Mouse (Mus musculus) gastrocnemius, adult 2 months (tissue): Measurements from ENCODE around the gene Csrp2. TPM values are rescaled to one million over a fixed set of nuclear protein-coding genes. Genes with fewer than 3 reads are reported as not detected.

Source experiments
- DNase-seq: peaks from one replicate; pipeline ENCODE4 v3.0.0; 2022
- H3K27ac ChIP-seq: fragments of 200-600 bp; 2 replicates; pipeline ENCODE4 v1.8.1; 2022; ENCODE audit warnings: mild to moderate bottlenecking
- H3K4me3 ChIP-seq: fragments of 200-600 bp; 2 replicates; pipeline ENCODE4 v1.8.1; 2022; ENCODE audit warnings: mild to moderate bottlenecking, moderate library complexity
- CTCF ChIP-seq: fragments of 200-600 bp; IDR thresholded peaks from 2 replicates; pipeline ENCODE4 v1.8.1; 2022; ENCODE audit warnings: antibody characterized with exemption, mild to moderate bottlenecking, moderate library complexity
- intact Hi-C: fragments of 180-260 bp; cut with DNase I; formaldehyde crosslinking; loops from one replicate; pipeline ENCODE4 v1.15.1; 2025
- total RNA-seq, 2 experiments: library from RNA; stranded (reverse); gene quantifications; 2 replicates each; pipeline ENCODE4 v1.2.3; 2021

Gene Csrp2
- total RNA-seq, 2 experiments from 2014 or later: 4.1 to 6.2 TPM

DNA sequence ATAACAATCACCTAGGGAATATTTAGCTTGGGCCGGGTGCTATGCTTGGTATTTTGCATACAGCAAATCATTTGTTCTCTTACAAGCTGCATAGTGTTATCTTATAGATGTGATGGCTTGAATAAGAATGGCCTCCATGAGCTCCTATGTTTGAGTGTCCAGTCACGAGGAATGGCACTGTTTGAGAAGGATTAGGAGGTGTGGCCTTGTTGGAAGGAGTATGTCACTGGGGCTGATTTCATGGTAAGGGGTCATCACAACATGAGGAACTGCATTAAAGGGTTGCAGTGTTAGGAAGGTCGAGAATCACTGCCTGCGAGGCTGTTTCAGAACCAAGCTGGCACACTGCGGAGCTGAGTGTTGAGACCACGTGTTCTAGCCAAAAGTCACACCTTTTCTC, 2.1 kb upstream of the Csrp2 start:
- DNase-seq: no peak
- H3K27ac ChIP-seq: no peak overlapping the region
- H3K4me3 ChIP-seq: no peak overlapping the region
- no peak for TF ChIP-seq CTCF
- intact Hi-C loops: no loop called here

DNA sequence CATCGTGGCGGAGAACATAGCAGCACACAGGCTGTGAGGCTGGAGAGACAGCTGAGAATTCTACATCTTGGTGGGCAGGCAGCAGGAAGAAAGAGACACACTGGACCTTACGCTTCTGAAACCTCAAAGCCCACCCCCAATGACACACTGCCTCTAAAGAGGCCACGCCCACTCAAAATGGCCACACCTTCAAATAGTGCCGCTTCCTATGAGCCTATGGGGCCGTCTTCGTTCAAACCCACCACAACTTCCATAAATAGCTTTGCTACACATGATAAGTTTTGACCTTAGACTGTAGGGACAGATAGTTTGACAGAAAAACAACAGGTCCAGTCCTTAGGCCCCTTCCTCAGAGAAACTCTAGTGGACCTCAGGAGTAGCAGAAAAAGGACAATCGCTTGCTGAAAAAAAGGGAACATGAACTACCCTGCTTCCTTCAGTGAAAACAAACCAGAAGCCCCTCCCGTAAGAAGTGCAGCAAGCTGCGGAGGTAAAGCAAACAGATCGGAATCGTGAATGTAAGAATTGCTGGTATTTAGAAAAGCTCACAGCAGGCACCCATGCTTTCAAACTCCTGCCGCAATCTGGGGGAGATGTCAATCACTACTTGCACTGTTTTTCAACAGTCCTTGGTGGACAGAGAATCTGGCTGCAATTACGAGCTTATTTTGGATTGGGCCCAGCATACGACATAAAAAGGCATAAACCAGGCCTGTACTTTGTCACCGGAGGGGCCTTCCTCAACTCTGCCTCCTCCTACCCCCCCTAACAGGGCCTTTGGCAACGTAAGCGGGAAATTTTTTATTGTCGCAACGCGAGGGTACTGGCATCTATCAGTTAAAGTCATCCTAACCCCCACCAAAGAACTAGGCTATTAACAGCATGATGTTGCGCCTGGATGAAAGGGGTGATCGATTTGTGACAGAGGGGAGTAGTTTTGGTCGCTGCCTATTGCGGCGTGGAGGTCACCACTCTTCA, 886 bp upstream of the Csrp2 start:
- no peak for DNase-seq
- intact Hi-C loops: no loop called here
- no peak for TF ChIP-seq CTCF
- Histone ChIP-seq H3K27ac (peak overlapping the region; percentile 89), H3K4me3 (peak overlapping the region; percentile 84)

DNA sequence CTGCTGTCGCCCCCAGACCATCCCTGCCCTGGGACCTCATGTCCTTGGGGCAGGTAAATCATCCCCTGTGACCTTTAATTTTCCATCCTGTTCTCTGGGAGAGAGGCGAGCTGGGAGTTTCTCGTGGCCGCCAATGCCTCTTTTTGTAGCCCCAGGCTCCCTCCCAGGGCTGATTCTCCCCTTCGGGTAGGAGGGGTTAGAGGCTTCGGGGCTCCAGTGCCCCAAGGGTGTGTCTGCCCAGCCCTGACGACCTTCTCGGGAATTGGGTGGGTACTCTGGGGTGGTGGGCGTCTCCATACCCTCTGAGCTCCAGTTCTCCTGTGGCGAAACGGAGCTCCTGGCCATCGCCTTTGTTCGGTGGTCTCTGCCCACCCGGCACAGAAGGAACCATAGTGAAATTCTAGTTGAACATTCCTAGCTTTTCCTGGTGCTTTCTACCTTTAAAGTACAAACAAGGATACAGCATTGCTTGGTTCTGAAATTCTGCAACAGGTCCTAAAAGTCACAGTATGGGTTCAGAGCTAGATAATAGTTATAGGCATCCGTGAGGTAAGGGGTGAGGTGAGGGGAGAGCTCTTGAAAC, 870 bp downstream of the Csrp2 start:
- TF ChIP-seq CTCF: no peak
- peak; percentile 21 for DNase-seq
- intact Hi-C loops: no loop called here
- H3K27ac ChIP-seq: peak overlapping the region; percentile 89
- H3K4me3 ChIP-seq: peak overlapping the region; percentile 84

DNA sequence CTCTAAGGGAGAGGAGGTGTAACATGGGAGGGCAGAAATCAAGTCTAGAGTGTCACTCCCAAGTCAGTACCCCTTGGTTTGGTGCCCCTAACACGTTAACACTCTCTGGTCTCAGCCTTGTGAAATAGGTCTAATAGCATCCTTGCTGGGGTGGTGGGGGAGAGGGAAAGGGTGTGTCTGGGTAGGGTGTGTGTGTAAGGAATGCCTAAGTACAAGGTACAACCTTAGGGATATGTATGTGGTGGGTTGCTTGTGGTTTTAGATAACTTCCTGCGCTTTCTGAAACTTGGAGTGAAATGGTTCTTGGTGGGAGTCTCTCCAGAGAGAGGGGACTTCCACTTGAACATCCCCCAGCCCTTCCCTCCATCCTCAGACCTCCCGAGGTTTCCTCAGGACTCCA, 2.3 kb downstream of the Csrp2 start:
- no peak for TF ChIP-seq CTCF
- Histone ChIP-seq H3K27ac (no peak overlapping the region), H3K4me3 (peak overlapping the region; percentile 84)
- intact Hi-C loops: no loop called here
- no peak for DNase-seq

DNA sequence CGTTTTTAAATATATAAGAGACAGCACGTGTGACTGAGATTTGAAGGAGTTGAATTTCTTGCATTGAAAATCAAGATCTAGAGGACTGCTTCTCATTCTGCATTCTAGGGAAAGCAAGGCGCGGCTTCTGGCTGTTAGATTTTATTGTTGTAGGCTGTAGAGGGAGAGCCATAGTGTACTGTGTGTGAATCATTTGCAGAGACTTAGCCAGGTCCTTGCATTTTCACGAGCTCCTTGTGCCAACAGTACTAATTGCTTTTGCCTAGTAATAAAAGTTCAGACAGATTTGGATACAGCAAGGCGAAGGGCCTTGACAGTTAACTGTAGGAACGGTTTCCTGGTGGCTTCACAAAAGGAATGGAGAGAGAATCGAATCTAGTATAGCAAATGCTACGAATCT, 3.0 kb downstream of the Csrp2 start:
- no peak for TF ChIP-seq CTCF
- DNase-seq: no peak
- Histone ChIP-seq H3K4me3 (peak overlapping the region; percentile 84), H3K27ac (no peak overlapping the region)
- intact Hi-C loops: no loop called here

DNA sequence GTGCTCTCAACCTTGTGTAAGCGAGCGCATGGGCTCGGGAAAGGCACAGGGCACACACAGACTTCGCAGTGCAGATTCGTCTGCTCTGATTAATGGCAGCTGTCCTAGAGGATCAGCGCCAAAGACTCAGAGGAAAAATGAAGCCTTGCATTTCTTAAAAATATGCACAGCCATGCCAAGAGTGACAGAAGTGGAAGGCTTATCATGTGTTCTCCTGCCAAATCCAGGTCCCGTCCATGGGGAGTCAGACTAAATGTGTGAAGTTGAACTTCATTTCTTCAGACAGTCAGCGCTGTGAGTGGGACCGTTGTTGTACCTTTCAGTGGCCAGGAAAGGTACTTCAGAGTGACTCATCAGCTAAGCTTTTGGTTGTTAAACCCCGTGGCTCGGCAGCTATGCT, 7.9 kb downstream of the Csrp2 start:
- Histone ChIP-seq H3K27ac (peak overlapping the region; percentile 41; the same call in 1 of the 2 replicates), H3K4me3 (peak overlapping the region; percentile 52)
- no peak; the same call in 1 of the 2 replicates for TF ChIP-seq CTCF
- DNase-seq: peak; percentile 61
- intact Hi-C loops: no loop called here

DNA sequence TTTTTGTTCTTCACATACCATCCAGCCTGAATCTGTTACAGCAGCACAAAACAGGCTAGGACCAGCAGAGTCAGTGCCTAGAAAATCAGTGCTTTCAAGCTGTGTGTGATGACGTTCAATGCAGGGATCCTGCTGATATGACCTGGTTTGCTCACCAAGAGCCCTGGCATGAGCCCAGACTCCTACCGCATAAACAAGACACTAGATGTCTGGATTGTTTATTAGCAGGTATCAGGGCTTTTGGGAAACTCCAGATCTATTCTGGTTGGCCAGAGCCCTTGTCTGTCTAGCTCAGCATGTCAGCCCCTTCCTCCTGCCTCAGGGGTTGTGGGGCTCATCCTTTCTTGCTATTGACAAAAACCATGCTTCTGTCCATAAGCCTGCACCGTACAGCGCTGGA, 10.2 kb downstream of the Csrp2 start:
- intact Hi-C loops: no loop called here
- no peak for TF ChIP-seq CTCF
- no peak for DNase-seq
- Histone ChIP-seq H3K27ac (no peak overlapping the region), H3K4me3 (no peak overlapping the region)

DNA sequence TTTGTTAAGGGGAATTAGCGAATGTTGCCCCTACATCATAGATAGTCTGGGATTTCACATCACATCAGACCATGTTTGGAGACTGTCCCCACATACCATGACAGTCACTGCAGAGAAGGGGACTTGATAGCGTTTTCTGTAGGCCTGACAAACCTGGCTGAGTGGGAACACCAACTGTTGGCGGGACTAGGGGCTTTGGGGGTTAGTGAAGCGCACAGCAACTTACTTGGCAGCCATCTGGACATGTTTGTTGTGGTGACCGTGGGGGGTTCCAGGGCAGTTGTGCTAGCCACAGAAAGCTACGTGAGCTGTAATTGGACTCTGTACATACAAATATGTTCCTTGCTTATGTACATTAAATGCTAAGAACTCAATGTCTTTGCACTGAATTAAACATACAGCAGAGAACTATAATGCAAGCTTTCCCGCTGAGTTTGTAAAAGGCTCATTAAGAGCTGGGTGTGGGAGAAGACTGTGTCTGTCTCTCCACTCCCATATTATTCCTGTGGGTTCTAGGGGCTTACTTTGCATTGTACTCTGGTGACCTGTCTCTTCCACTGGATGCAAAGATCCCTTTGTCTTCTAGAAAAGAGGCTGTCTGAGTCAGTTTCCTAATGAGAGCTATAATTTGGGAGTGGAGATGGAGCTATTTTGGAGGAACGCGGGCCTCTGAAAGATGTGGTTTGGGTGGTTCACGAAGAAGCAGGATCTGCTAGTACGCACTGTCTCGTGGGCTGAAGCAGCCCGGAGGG, 11.7 kb downstream of the Csrp2 start:
- no peak for DNase-seq
- no peak for TF ChIP-seq CTCF
- Histone ChIP-seq H3K27ac (peak overlapping the region; percentile 53), H3K4me3 (peak overlapping the region; percentile 63)
- intact Hi-C loops: no loop called here

DNA sequence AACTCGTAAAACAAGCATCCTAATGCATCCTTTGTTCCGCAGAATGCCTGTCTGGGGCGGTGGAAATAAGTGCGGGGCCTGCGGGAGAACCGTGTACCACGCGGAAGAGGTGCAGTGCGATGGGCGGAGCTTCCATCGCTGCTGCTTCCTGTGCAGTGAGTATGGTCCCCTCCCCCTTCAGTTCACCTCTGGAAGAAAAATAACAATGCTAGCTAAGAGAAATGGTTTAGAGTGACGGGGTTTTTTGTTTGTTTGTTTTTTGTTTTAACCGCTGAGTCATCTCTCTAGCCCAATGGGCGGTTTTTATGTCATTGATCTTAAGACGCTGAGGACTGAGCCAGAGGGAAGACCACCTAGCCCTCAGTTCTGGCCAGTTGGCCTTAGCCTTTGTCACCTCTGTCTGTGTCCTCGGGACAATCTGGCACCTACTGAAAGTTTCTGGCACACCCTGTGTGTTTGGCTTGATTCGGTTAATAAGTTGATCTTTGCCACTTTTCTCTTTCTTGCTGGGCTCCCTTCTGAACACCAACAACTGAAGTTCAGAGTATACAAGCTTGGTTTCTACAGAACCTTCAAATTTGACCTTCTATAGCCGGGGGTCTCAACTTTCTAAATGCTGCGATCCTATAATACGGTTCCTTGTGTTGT, 12.4 kb downstream of the Csrp2 start:
- Histone ChIP-seq H3K27ac (peak overlapping the region; percentile 53), H3K4me3 (peak overlapping the region; percentile 63)
- intact Hi-C loops: no loop called here

DNA sequence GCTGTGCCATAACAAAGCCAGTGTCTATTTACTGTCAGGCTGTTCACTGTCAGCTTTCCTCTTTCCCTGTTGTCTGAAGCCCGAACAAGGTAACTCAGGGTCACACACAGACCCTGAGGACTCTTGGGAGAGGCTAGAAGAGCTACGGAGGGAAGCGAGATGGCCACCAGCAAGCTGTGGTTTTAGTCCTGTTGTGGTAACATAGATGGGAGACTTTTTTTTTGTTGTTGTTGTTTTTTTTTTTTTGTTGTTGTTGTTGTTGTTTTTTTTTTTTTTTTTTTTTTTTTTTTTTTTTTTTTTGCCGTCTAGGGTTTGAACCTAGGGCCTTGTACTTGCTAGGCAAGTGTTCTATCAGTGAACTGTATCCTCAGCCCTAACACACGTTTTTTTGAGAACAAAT, 14.0 kb downstream of the Csrp2 start:
- no peak for DNase-seq

More for the DNA sequence above, 12.4 kb downstream of the Csrp2 start:
- TF ChIP-seq CTCF: no peak
- peak; percentile 24 for DNase-seq

DNA sequence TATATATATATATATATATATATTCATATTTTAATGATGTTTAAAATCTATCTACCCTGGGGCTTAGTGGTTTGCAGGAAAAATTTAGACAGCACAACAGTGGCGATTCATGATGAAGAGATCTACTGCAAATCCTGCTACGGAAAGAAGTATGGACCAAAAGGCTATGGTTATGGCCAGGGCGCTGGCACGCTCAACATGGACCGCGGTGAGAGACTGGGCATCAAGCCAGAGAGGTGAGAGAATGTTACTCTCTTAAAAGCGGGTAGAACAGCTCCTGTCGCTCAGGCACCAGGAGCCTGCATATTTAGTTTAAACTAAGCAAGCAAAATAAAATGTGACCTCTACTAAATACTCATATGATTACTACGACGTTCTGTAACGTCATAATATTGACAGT, 15.5 kb downstream of the Csrp2 start:
- Histone ChIP-seq H3K4me3 (no peak overlapping the region), H3K27ac (no peak overlapping the region)
- intact Hi-C loops: no loop called here
- DNase-seq: no peak
- no peak for TF ChIP-seq CTCF

More for the DNA sequence above, 14.0 kb downstream of the Csrp2 start:
- TF ChIP-seq CTCF: no peak
- no peak overlapping the region for H3K4me3 ChIP-seq
- H3K27ac ChIP-seq: no peak overlapping the region
- intact Hi-C loops: no loop called here

DNA sequence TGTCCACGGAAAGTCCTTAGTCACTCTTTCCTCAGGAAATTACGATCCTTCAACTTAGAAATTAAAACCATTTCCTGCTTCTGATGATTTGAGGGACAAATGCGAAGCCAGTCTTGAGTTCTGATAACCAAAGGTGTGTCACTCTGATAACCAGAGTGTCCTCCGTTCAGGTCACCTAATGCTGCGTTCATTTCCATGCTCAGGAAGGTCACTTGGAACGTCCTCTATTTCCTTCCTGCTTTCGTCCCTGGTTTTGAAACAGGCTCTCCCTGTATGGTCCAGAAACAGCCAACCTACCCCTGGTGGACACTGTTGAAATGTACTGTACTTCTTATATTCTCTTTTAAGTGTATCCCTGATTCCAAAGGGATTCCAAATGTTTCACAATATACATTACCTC, 16.1 kb downstream of the Csrp2 start:
- no peak for TF ChIP-seq CTCF
- Histone ChIP-seq H3K4me3 (no peak overlapping the region), H3K27ac (no peak overlapping the region)
- intact Hi-C loops: no loop called here
- no peak for DNase-seq

DNA sequence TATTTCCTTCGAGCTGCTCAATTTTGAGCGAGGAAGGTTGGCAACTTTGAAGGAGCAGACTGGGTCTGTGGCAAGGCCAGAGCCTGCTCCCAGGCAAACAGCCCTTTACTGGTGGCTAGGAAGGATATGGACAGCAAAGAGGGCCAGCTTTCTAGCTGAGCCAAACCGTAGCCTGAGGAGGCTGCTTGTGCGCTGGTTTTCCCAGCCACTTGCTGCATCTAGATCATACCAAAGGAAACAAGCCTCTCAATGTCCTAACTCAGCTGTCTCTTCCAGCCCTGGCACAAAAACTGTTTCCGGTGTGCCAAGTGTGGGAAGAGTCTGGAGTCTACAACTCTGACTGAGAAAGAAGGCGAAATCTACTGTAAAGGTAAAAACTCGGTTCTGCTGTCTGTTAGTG, 18.8 kb downstream of the Csrp2 start:
- no peak overlapping the region for H3K4me3 ChIP-seq
- no peak for TF ChIP-seq CTCF
- peak; percentile 51 for DNase-seq
- intact Hi-C loops: no loop called here
- peak overlapping the region; percentile 59 for H3K27ac ChIP-seq
